Mouse (Mus musculus) hindlimb bud, embryonic 11.5 days (tissue): ENCODE results near the gene Agtrap.
"Not testable (repeated sequence)": the region's sequence is repeated elsewhere in the genome, so short reads cannot be mapped to it uniquely, and the experiment has no call there.

Source experiments
- DNase-seq: peaks from one replicate; pipeline ENCODE4 v3.0.0-alpha.2; 2012; ENCODE audit warnings: low read depth, low spot score; ENCODE audit errors: extremely low spot score

Agtrap gene

GRCm38 (mm10) chr4:148087907-148088527 is at the start of gene Agtrap:
Gene Agtrap, minus strand, starts transcription at chr4:148088031.
- no peak for DNase-seq

GRCm38 (mm10) chr4:148137503-148137902 is 49.7 kb upstream of the Agtrap start:
- DNase-seq, result no peak

DNA sequence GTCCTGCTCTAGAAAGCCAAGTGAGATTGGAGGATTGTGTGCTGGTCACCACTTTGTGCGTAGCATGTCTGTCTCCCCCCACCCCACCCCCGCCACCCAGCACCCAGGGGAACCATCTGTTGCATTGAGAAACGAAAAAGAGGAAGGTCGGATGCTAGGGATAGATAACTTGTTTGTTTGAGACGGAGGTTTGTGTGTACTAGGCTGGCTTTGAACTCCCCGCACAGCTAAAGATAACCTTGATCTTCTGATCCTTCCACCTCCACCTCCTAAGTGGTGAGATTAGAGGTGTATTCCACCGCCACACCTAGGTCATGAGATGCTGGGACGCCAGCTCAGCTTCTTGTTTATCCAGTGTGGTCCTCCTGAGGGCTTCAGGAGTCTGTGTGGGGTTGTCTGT is 47.2 kb upstream of the Agtrap start:
- DNase-seq, result no peak

- no peak for DNase-seq
Observed at GRCm38 (mm10) chr4:148131497-148132081, 43.8 kb upstream of the Agtrap start.

DNA sequence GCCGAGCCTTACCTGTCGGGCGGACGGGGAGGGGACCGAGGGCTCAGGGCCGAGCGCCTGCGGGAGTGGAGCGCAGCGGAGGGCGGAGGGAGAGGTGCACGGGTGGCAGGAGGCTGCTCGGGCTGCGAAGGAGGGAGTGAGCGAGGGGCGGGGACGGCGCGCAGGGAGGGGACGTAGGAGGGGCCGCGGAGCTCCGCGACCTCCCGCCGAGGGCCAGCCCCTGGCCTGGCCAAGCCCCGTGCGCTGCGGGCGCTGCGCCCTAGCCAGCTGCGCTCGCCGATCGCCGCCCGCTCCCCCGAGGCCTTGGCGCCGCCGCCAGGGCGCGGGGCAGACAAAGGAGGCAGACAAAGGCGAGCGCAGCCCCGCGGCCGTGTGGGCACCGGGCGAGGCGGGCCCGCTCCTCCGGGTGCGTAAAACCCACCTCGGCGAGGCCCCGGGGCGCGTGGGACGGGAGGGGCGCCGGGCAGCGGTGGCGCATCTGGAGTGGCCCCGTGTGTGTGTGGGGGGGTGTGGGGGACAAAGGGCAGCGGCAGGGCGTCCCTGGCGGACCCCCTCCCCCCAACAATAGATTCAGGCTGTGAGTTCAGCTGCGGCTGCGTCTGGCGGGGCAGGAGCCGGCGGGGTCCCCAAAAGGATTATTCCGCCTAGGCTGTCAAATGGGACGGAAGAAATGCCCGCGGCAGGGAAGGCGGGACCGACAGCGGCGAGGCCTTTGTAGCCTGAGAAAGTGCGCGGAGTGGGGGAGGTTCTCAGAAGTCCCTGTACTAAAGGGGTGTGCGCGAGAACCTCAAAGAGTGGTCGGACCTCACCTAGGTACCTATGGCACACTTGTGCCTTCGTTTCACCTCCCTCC is 43.0 kb upstream of the Agtrap start, which contains the start of gene Draxin:
Gene Draxin, minus strand, starts transcription at position 138 of the 853 bp plus-strand sequence.
- no peak for DNase-seq

- no peak for DNase-seq
Observed at GRCm38 (mm10) chr4:148130133-148130532, 42.3 kb upstream of the Agtrap start, which contains the start of gene Mad2l2. Gene Mad2l2, plus strand, starts transcription at chr4:148130384.

DNA sequence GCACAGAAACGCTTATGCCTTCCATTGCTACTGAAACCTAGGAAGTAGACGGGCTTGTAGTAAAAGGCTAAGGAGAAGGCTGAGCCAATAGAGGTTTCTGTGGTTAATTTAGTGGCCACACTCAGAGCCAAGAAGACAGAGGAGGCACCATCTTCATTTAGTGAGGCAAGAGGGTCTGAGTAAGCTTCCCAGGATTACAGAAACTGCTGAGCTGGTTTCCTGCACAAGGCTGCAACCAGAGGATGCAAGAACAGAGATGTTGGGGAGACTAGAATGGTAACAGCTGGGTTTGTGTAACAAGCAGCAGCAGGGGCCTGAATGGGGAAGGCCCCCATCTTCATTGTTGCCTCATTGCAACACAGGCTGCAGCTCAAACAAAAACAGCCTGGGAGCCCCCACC is 40.8 kb upstream of the Agtrap start:
- DNase-seq, result no peak

DNA sequence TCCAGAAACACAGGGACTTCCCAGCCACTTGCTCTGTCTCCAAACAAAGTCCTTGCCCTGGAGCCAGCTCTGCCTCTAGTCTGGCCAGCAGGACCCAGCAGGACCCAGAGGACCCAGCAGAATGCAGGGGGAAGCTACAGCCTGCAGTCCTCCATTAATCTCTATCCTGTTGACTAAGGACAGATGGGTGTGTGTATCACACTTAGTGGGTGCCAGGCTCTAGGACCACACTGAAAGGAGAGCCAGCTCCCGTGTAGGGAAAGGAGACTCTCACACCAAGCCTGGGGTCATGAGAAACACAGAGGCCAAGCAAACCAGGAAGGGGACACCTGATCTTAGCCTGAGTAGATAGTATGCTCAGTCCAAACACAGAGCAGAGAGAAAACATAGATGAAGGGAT is 40.4 kb upstream of the Agtrap start:
- DNase-seq, result no peak

- no peak for DNase-seq
Observed at GRCm38 (mm10) chr4:148122694-148123066, 34.8 kb upstream of the Agtrap start.

GRCm38 (mm10) chr4:148121982-148122693 is 34.3 kb upstream of the Agtrap start:
- no peak for DNase-seq

DNA sequence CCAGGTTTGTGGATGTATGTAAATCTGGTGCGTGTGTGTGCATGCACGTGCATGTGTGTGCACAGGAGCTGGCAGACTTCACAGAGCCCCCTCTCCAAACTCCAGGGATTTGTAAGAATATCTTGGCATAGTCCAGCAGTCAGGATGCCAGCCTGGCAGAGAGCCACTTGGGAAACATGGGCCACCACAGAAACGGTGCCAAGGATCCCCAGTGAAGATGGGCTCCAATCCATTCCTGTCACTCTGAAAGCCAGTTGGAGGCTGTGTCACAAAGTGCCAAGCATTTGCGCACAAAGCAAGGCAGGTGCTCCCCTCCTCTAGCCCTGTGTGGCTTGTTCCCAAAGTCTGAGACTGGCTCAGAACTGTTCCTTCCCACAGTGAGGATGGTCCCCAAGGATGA is 33.5 kb upstream of the Agtrap start:
- no peak for DNase-seq

DNA sequence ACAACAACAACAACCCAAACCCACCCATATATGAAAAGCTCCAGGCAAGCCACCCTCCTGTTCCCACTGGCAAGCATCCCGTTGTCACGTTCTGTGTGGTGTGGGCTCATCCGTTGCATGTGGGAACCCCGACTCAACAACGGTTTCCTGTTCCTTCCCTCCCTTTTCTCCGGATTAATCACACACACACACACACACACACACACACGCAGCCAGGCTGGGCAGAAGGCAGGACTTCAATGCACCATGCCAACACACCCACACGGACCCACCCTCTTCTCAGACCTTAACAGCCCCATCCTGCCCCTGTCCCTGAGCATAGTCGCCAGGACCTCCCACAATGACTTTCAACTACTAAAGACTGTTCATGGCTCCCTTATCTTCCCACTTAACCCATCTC is 32.7 kb upstream of the Agtrap start:
- no peak for DNase-seq

GRCm38 (mm10) chr4:148119578-148119977 is 31.7 kb upstream of the Agtrap start:
- not testable (repeated sequence) for DNase-seq

GRCm38 (mm10) chr4:148117392-148117791 is 29.6 kb upstream of the Agtrap start:
- no peak for DNase-seq

DNA sequence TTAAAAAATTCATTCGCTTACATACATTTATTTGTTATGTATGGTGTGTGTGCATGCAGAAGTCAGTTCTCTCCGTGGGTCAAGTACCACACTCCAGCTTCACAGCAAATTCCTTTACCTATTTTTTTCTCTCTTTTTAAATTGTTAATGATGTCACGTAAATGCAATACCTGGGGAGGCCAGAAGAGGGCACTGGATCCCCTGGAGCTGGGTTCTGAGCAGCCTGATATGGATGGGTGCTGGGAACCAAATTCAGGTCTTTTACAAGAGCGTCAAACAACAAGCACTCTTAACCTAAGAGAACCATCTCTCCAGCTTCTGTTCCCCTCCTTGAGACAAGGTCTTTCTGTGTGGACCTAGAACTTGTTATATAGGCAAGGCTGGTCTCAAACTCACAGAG is 28.8 kb upstream of the Agtrap start:
- no peak for DNase-seq

- no peak for DNase-seq
Observed at GRCm38 (mm10) chr4:148115467-148115866, 27.6 kb upstream of the Agtrap start.

DNA sequence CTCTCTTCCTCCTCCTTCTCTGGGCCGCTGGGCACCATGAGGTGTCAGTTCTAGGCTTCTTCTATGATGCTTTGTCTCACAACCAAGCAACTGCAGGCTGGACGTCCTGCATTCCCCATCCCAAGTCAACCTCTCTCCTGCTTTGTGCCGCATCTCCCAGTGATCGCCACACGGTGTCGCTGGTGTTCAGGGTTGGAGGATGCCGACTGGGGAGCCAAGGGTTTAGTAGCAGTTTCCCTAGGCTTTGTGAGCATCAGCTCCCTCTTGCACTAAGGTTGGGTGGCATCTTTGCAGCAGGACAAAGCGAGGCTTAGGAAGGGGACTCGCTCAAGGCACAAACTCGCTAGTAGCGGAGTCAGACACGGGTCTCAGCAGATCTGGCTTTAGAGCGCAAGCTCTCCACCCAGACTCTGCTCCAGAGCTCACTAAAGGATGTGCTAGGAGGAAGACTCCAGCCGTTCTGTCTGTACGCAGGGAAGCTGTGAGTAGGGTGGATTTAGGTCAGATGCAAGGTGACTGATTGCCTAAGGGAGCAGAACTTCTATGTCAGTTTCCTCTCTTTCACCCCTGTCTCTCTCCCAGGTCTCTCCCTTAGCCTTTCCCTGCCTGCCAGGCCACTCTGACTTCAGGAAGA is 27.0 kb upstream of the Agtrap start:
- peak; percentile 75 for DNase-seq

- DNase-seq, result no peak
Observed at GRCm38 (mm10) chr4:148112519-148112918, 24.7 kb upstream of the Agtrap start.

GRCm38 (mm10) chr4:148109215-148109614 is 21.4 kb upstream of the Agtrap start:
- DNase-seq, result no peak

DNA sequence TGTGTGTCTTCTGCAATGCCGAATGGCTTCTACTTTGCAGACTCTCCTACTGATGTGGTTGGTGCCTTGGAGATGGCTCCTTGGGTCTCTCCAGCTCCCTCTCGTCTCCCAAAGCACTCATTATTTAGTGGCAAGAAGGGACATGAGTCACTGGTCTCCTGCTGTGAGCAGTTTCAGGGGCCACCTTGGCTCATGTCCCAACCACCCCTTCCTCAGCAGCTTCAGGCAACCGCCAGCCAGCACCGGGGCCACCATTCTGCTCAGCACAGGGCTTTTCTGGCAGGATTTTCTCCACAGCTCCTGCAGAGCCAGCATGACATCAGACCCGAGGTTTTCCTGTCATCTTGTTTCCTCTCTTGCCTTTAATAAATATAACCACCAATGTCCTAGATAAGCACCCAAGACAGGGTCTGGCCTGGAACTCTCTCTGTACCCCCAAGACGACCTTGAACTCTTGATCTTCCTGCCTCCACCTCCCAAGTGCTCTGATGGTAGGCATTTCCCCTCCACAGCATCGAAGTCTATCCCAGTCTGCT is 20.8 kb upstream of the Agtrap start:
- DNase-seq, result no peak
